Mouse (Mus musculus) liver, embryonic 18 days (tissue): ENCODE measurements around the gene Shank3. TPM values are rescaled to one million over a fixed set of nuclear protein-coding genes. Genes with fewer than 3 reads are reported as not detected.

ENCODE experiments used
- polyA plus RNA-seq: library from polyadenylated mRNA; depleted of rRNA; stranded (reverse); fragments of >200 nt; gene quantifications from 2 replicates; pipeline ENCODE4 v1.2.3, GENCODE M21; 2012; rRNA removed

Shank3 gene
- 1.4 and 2.4 TPM in 2 replicates for polyA plus RNA-seq

GRCm38 (mm10) chr15:89498961-89499688, at the start of gene Shank3:
Gene Shank3, plus strand, starts transcription at chr15:89499623.

GRCm38 (mm10) chr15:89453865-89454478, 45.5 kb upstream of the Shank3 start, which contains the start of gene Mapk8ip2:
Gene Mapk8ip2, plus strand, starts transcription at chr15:89453913.

GRCm38 (mm10) chr15:89477091-89477491, 22.3 kb upstream of the Shank3 start, which contains the start of gene Arsa:
Gene Arsa, minus strand, starts transcription at chr15:89477425.

GRCm38 (mm10) chr15:89568114-89568513, 68.7 kb downstream of the Shank3 start, which contains the start of gene Acr:
Gene Acr, plus strand, starts transcription at chr15:89568326.

GRCm38 (mm10) chr15:89591723-89592455, 92.5 kb downstream of the Shank3 start, which contains the start of gene Rabl2:
Gene Rabl2, minus strand, starts transcription at chr15:89591923.

Other genes with a start within 250 kb of the Shank3 start
- gene Sbf1, start 184.3 kb upstream of the Shank3 start, polyA plus RNA-seq = 26.2 and 28.5 TPM in 2 replicates
- 10.3 and 11.8 TPM in 2 replicates for gene Adm2, start 176.9 kb upstream of the Shank3 start, polyA plus RNA-seq
- gene Miox, start 165.2 kb upstream of the Shank3 start, polyA plus RNA-seq = 12.7 and 15.7 TPM in 2 replicates
- 9.9 and 11.9 TPM in 2 replicates for gene Lmf2, start 144.0 kb upstream of the Shank3 start, polyA plus RNA-seq
- 51.8 and 56.2 TPM in 2 replicates for gene Ncaph2, start 143.9 kb upstream of the Shank3 start, polyA plus RNA-seq
- 21.4 and 21.6 TPM in 2 replicates for gene Sco2, start 125.8 kb upstream of the Shank3 start, polyA plus RNA-seq
- gene Tymp, start 122.6 kb upstream of the Shank3 start, polyA plus RNA-seq = 1.3 and 1.6 TPM in 2 replicates
- gene Odf3b, start 120.3 kb upstream of the Shank3 start, polyA plus RNA-seq = 0.96 and 1.2 TPM in 2 replicates
- not detected in 2 replicates for gene Klhdc7b, start 114.7 kb upstream of the Shank3 start, polyA plus RNA-seq
- 0.19 TPM in 1 of 2 replicates, not detected in the other for gene Syce3, start 89.1 kb upstream of the Shank3 start, polyA plus RNA-seq
- gene Cpt1b, start 73.8 kb upstream of the Shank3 start, polyA plus RNA-seq = 21.3 and 23.0 TPM in 2 replicates
- gene C730034F03Rik, start 70.0 kb upstream of the Shank3 start, polyA plus RNA-seq = 1.2 and 1.3 TPM in 2 replicates
- 0.28 and 0.46 TPM in 2 replicates for gene Gm44502, start 69.9 kb upstream of the Shank3 start, polyA plus RNA-seq
- 28.2 and 29.0 TPM in 2 replicates for gene Chkb, start 69.7 kb upstream of the Shank3 start, polyA plus RNA-seq
- 0.01 TPM in 2 replicates for gene Mapk8ip2, start 45.7 kb upstream of the Shank3 start, polyA plus RNA-seq
- 6.8 and 7.0 TPM in 2 replicates for gene Arsa, start 22.2 kb upstream of the Shank3 start, polyA plus RNA-seq
- 0.04 and 0.07 TPM in 2 replicates for gene Acr, start 68.7 kb downstream of the Shank3 start, polyA plus RNA-seq
- 6.5 and 6.9 TPM in 2 replicates for gene Rabl2, start 92.3 kb downstream of the Shank3 start, polyA plus RNA-seq